Mouse (Mus musculus): Measurements from ENCODE around the gene Snx15. TPM values are rescaled to one million over a fixed set of nuclear protein-coding genes. Genes with fewer than 3 reads are reported as not detected.

The Snx15 gene
- polyA plus RNA-seq, 1 experiment from 2014 or later, result 32.3 TPM

Other genes with a start within 250 kb of the Snx15 start
- gene Tigd3, start 234.2 kb downstream of the Snx15 start, polyA plus RNA-seq (2015; fragmentation: Nextera tagmentation; extraction: Ambion mirVana), result 3.1 TPM in 2 replicates
- gene Dpf2, start 215.3 kb downstream of the Snx15 start, polyA plus RNA-seq (2015; fragmentation: Nextera tagmentation; extraction: Ambion mirVana), result 117 and 125 TPM in 2 replicates
- 9.2 and 12.6 TPM in 2 replicates for gene Cdc42ep2, start 203.5 kb downstream of the Snx15 start, polyA plus RNA-seq (2015; fragmentation: Nextera tagmentation; extraction: Ambion mirVana)
- 56.9 and 61.0 TPM in 2 replicates for gene Pola2, start 164.1 kb downstream of the Snx15 start, polyA plus RNA-seq (2015; fragmentation: Nextera tagmentation; extraction: Ambion mirVana)
- not detected in 2 replicates for gene Slc22a20, start 142.2 kb downstream of the Snx15 start, polyA plus RNA-seq (2015; fragmentation: Nextera tagmentation; extraction: Ambion mirVana)
- gene Capn1, start 112.4 kb downstream of the Snx15 start, polyA plus RNA-seq (2015; fragmentation: Nextera tagmentation; extraction: Ambion mirVana), result 21.1 and 26.0 TPM in 2 replicates
- gene Syvn1, start 81.7 kb downstream of the Snx15 start, polyA plus RNA-seq (2015; fragmentation: Nextera tagmentation; extraction: Ambion mirVana), result 34.1 and 34.5 TPM in 2 replicates
- 66.8 and 67.5 TPM in 2 replicates for gene Mrpl49, start 70.5 kb downstream of the Snx15 start, polyA plus RNA-seq (2015; fragmentation: Nextera tagmentation; extraction: Ambion mirVana)
- 723 and 835 TPM in 2 replicates for gene Fau, start 70.5 kb downstream of the Snx15 start, polyA plus RNA-seq (2015; fragmentation: Nextera tagmentation; extraction: Ambion mirVana)
- gene Znhit2, start 67.1 kb downstream of the Snx15 start, polyA plus RNA-seq (2015; fragmentation: Nextera tagmentation; extraction: Ambion mirVana), result 33.0 and 33.6 TPM in 2 replicates
- gene Tm7sf2, start 59.9 kb downstream of the Snx15 start, polyA plus RNA-seq (2015; fragmentation: Nextera tagmentation; extraction: Ambion mirVana), result 19.0 and 28.8 TPM in 2 replicates
- 64.4 and 72.6 TPM in 2 replicates for gene Vps51, start 51.1 kb downstream of the Snx15 start, polyA plus RNA-seq (2015; fragmentation: Nextera tagmentation; extraction: Ambion mirVana)
- not detected in 2 replicates for gene Tmem262, start 48.3 kb downstream of the Snx15 start, polyA plus RNA-seq (2015; fragmentation: Nextera tagmentation; extraction: Ambion mirVana)
- gene Gm28374, start 46.0 kb downstream of the Snx15 start, polyA plus RNA-seq (2015; fragmentation: Nextera tagmentation; extraction: Ambion mirVana), result 1.8 and 1.9 TPM in 2 replicates
- gene Zfpl1, start 43.3 kb downstream of the Snx15 start, polyA plus RNA-seq (2015; fragmentation: Nextera tagmentation; extraction: Ambion mirVana), result 88.8 and 93.6 TPM in 2 replicates
- 26.3 and 27.1 TPM in 2 replicates for gene Cdca5, start 43.3 kb downstream of the Snx15 start, polyA plus RNA-seq (2015; fragmentation: Nextera tagmentation; extraction: Ambion mirVana)
- gene AC131692.1, start 33.9 kb downstream of the Snx15 start, polyA plus RNA-seq (2015; fragmentation: Nextera tagmentation; extraction: Ambion mirVana), result 0.47 TPM in 1 of 2 replicates, not detected in the other
- 0.22 and 0.28 TPM in 2 replicates for gene Naaladl1, start 22.5 kb downstream of the Snx15 start, polyA plus RNA-seq (2015; fragmentation: Nextera tagmentation; extraction: Ambion mirVana)
- gene Sac3d1, start 9.7 kb downstream of the Snx15 start, polyA plus RNA-seq (2015; fragmentation: Nextera tagmentation; extraction: Ambion mirVana), result 43.7 and 49.1 TPM in 2 replicates
- gene Batf2, start 12.7 kb upstream of the Snx15 start, polyA plus RNA-seq (2015; fragmentation: Nextera tagmentation; extraction: Ambion mirVana), result 0.13 and 0.24 TPM in 2 replicates
- gene Arl2, start 13.2 kb upstream of the Snx15 start, polyA plus RNA-seq (2015; fragmentation: Nextera tagmentation; extraction: Ambion mirVana), result 89.2 and 89.9 TPM in 2 replicates
- gene Majin, start 56.1 kb upstream of the Snx15 start, polyA plus RNA-seq (2015; fragmentation: Nextera tagmentation; extraction: Ambion mirVana), result 0.19 TPM in 1 of 2 replicates, not detected in the other
- gene Gpha2, start 98.1 kb upstream of the Snx15 start, polyA plus RNA-seq (2015; fragmentation: Nextera tagmentation; extraction: Ambion mirVana), result 1.8 and 2.1 TPM in 2 replicates
- gene Ppp2r5b, start 107.6 kb upstream of the Snx15 start, polyA plus RNA-seq (2015; fragmentation: Nextera tagmentation; extraction: Ambion mirVana), result 26.1 and 30.0 TPM in 2 replicates
- 8.6 and 9.0 TPM in 2 replicates for gene Atg2a, start 113.4 kb upstream of the Snx15 start, polyA plus RNA-seq (2015; fragmentation: Nextera tagmentation; extraction: Ambion mirVana)
- gene Ehd1, start 148.4 kb upstream of the Snx15 start, polyA plus RNA-seq (2015; fragmentation: Nextera tagmentation; extraction: Ambion mirVana), result 93.6 and 103 TPM in 2 replicates
- gene Cdc42bpg, start 178.2 kb upstream of the Snx15 start, polyA plus RNA-seq (2015; fragmentation: Nextera tagmentation; extraction: Ambion mirVana), result 1.4 and 2.0 TPM in 2 replicates
- gene Men1, start 206.7 kb upstream of the Snx15 start, polyA plus RNA-seq (2015; fragmentation: Nextera tagmentation; extraction: Ambion mirVana), result 81.5 and 81.7 TPM in 2 replicates
- 14.6 and 16.2 TPM in 2 replicates for gene Map4k2, start 212.8 kb upstream of the Snx15 start, polyA plus RNA-seq (2015; fragmentation: Nextera tagmentation; extraction: Ambion mirVana)
- gene Sf1, start 235.4 kb upstream of the Snx15 start, polyA plus RNA-seq (2015; fragmentation: Nextera tagmentation; extraction: Ambion mirVana), result 115 TPM in 2 replicates